Mouse (Mus musculus) lung, embryonic 14.5 days (tissue): Measurements from ENCODE around the gene Plac1. TPM values are rescaled to one million over a fixed set of nuclear protein-coding genes. Genes with fewer than 3 reads are reported as not detected.
A peak's percentile ranks its signal among the peaks of the same experiment; 100 is the strongest.
"Not testable (repeated sequence)": the region's sequence is repeated elsewhere in the genome, so short reads cannot be mapped to it uniquely, and the experiment has no call there.

Experiments
- ATAC-seq: fragments of 200-750 bp; cut with Nextera tagmentation; 2 replicates; pipeline ENCODE4 v1.8.0; 2017; ENCODE audit warnings: mild to moderate bottlenecking, moderate TSS enrichment, moderate library complexity; ENCODE audit not compliant: insufficient read depth
- DNase-seq: peaks from one replicate; pipeline ENCODE4 v3.0.0-alpha.2; 2015
- H3K27ac ChIP-seq: fragments of 300-500 bp; sonication (generic); 2 replicates; pipeline ENCODE4 v1.5.1; 2014; ENCODE audit warnings: low read depth, mild to moderate bottlenecking, moderate library complexity
- H3K27me3 ChIP-seq: fragments of 300-500 bp; sonication (generic); 2 replicates; pipeline ENCODE4 v1.6.1; 2014; ENCODE audit warnings: low read length, control low read depth; ENCODE audit not compliant: insufficient read depth
- H3K36me3 ChIP-seq: fragments of 300-500 bp; sonication (generic); 2 replicates; pipeline ENCODE4 v1.6.1; 2014; ENCODE audit warnings: control low read depth; ENCODE audit not compliant: insufficient read depth
- H3K4me1 ChIP-seq: fragments of 300-500 bp; sonication (generic); 2 replicates; pipeline ENCODE4 v1.6.1; 2014; ENCODE audit warnings: antibody characterized with exemption, control low read depth; ENCODE audit not compliant: insufficient read depth
- H3K4me2 ChIP-seq: fragments of 300-500 bp; sonication (generic); 2 replicates; pipeline ENCODE4 v1.6.1; 2014; ENCODE audit warnings: mild to moderate bottlenecking
- H3K4me3 ChIP-seq: fragments of 300-500 bp; sonication (generic); 2 replicates; pipeline ENCODE4 v1.5.1; 2014; ENCODE audit warnings: low read depth, low read length
- H3K9ac ChIP-seq: fragments of 300-500 bp; sonication (generic); 2 replicates; pipeline ENCODE4 v1.6.1; 2014
- H3K9me3 ChIP-seq: fragments of 300-500 bp; sonication (generic); 2 replicates; pipeline ENCODE4 v1.6.1; 2016; ENCODE audit warnings: low read depth, low read length, control low read depth
- CTCF ChIP-seq: IDR thresholded peaks from 2 replicates; pipeline ENCODE4 v1.5.1; 2016; ENCODE audit warnings: antibody characterized with exemption, low read depth
- WGBS: fragments of 180-500 bp; shearing (Covaris S2); extraction: QIAGEN DNeasy Blood & Tissue Kit; methylation state at CpG from one replicate; pipeline ENCODE4 v1.1.7; 2014; 5-methylcytosine and 5-hydroxymethylcytosine counted together
- polyA plus RNA-seq: library from polyadenylated mRNA; unstranded; fragments of >200 nt; fragmentation: Nextera tagmentation; extraction: Ambion mirVana; gene quantifications from 2 replicates; pipeline ENCODE4 v1.2.1, GENCODE M21; 2014

Gene Plac1
- 9.4 and 9.7 TPM in 2 replicates for polyA plus RNA-seq

- no peak within 1 kb of the TSS for H3K4me3 ChIP-seq
- H3K27ac ChIP-seq = no peak within 1 kb of the TSS
- H3K27me3 ChIP-seq = no peaks in the 10 kb centered on the region
- 65% methylated on average over 4 of the region's 4 CpGs for WGBS
- no peaks in the 10 kb centered on the region for H3K9me3 ChIP-seq
- no peak within 1 kb of the TSS for H3K4me2 ChIP-seq
- no peaks in the 10 kb centered on the region for H3K4me1 ChIP-seq
- ATAC-seq (no peak), DNase-seq (no peak)
- no peak within 1 kb of the TSS for H3K9ac ChIP-seq
- H3K36me3 ChIP-seq = no peaks in the 10 kb centered on the region
- no peak for TF ChIP-seq CTCF
These were observed at the start of gene Plac1 for GRCm38 (mm10) chrX:53240011-53240410. Gene Plac1 (minus strand): TSS chrX:53240111.

GRCm38 (mm10) chrX:53287924-53288323, 48.0 kb upstream of the Plac1 start:
- DNase-seq (peak; percentile 84), ATAC-seq (peak; percentile 75)
- H3K27ac ChIP-seq = no peak overlapping the region
- no peaks in the 10 kb centered on the region for H3K36me3 ChIP-seq
- no peak overlapping the region for H3K4me3 ChIP-seq
- H3K4me2 ChIP-seq = no peak overlapping the region
- H3K9me3 ChIP-seq = no peaks in the 10 kb centered on the region
- H3K27me3 ChIP-seq = no peaks in the 10 kb centered on the region
- no peak overlapping the region for H3K9ac ChIP-seq
- 38% methylated on average over 5 of the region's 5 CpGs for WGBS
- H3K4me1 ChIP-seq = no peaks in the 10 kb centered on the region
- no peak for TF ChIP-seq CTCF

DNA sequence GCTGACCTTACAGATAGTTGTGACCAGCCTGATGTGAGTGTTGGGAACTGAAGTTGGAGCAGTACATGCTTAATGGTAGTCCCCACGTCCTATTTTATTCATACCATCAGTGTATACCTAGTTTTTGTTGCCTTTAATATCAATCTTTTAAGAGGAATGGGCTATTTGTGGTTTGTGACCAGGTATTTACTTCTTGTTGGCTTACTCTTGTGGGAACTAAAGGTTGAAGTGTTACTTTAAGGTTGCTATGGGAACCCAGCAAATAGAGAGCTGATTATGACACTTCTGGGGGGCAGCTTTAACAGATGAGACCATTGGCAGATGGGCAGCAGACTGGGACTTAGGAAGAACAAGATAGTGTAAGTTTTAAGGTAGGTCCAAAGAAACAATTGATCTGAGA, 33.2 kb upstream of the Plac1 start, which contains the start of gene Fam122c:
Fam122c (plus strand) TSS at position 301 of the 400 bp plus-strand sequence.
- H3K4me1 ChIP-seq = no peaks in the 10 kb centered on the region
- 45% methylated on average over 1 of the region's 1 CpGs for WGBS
- H3K4me2 ChIP-seq = no peak within 1 kb of the TSS
- no peak within 1 kb of the TSS for H3K27ac ChIP-seq
- ATAC-seq = no peak
- TF ChIP-seq CTCF = no peak
- H3K4me3 ChIP-seq = no peak within 1 kb of the TSS
- H3K36me3 ChIP-seq = no peaks in the 10 kb centered on the region
- DNase-seq = no peak
- H3K9me3 ChIP-seq = no peaks in the 10 kb centered on the region
- no peak within 1 kb of the TSS for H3K9ac ChIP-seq
- no peaks in the 10 kb centered on the region for H3K27me3 ChIP-seq

GRCm38 (mm10) chrX:53271628-53272027, 31.7 kb upstream of the Plac1 start:
- ATAC-seq, H3K4me2 ChIP-seq, H3K36me3 ChIP-seq, H3K27ac ChIP-seq, H3K4me3 ChIP-seq, H3K27me3 ChIP-seq, H3K4me1 ChIP-seq, H3K9ac ChIP-seq, H3K9me3 ChIP-seq: not testable (repeated sequence)
- DNase-seq = peak; percentile 10
- 80% methylated on average over 3 of the region's 3 CpGs for WGBS

DNA sequence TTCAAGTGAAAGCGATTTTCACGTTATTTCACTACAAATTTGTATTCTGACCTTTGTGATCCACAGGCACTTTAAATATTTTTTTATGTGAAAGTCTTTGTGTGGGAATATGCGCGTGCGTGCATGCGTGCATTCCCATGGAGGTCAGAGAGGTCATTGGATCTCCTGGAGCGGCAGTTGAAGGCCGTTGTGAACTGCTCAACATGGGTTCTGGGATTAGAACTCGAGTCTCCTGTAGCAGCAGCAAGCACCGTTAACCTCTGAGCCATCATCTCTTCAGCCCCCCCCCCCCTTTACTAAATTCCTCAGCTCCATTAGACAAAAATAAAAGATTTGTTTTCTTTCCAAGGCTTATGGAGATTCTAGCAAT, 30.1 kb upstream of the Plac1 start:
- H3K27me3 ChIP-seq = no peaks in the 10 kb centered on the region
- no peaks in the 10 kb centered on the region for H3K9me3 ChIP-seq
- H3K27ac ChIP-seq = 0 out of 2 replicates have a peak overlapping the region, but pooled peaks have one; percentile 24
- 14% methylated on average over 10 of the region's 10 CpGs for WGBS
- no peak overlapping the region for H3K9ac ChIP-seq
- peak overlapping the region; percentile 58 for H3K4me3 ChIP-seq
- DNase-seq (no peak), ATAC-seq (peak; percentile 26; the same call in 1 of the 2 replicates)
- peak overlapping the region; percentile 69 for H3K4me2 ChIP-seq
- no peaks in the 10 kb centered on the region for H3K4me1 ChIP-seq
- no peak for TF ChIP-seq CTCF
- H3K36me3 ChIP-seq = no peaks in the 10 kb centered on the region

DNA sequence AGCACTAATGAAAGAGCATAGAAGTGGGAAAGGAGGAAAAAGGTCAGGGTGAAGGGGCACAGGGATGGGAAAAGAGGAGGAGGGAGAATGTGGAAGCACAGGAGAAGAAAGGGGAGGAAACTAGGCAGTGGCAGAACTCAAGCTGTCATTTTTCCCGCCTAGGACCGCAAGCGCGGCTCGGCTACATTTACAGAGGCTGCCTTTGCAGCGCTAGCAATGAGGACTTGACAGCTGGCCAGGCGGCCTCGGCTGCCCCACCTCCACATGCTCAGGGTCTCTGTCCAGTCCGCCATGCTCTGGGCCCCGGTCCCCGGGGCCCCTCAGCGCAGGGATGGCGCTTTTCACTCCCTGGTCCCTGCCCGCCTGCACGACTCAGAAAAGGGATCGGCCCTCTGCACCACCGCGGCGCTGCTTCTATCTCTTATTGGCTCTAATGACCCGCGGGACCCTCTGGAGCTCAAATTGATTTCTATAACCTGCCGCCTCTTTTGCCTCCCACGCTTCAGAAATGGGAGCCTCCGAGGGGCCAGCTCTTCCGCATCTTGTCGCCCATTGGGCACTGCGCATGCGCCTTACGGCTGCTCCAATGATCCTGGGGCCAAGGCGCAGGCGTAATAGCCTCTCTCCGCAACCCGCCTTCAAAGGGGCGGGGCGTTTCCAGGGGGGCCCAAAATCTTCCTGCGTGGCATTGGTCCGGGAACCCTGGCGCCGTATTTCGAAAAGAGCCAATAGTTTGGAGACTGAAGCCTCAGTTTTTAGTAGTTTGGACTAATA, 29.6 kb upstream of the Plac1 start, which contains the start of gene Fam122b:
Fam122b (minus strand) TSS at position 517 of the 774 bp plus-strand sequence.
- 5% methylated on average over 40 of the region's 40 CpGs for WGBS
- Histone ChIP-seq H3K9ac (peak within 1 kb of the TSS; percentile 54), H3K27me3 (no peaks in the 10 kb centered on the region), H3K36me3 (no peaks in the 10 kb centered on the region), H3K9me3 (no peaks in the 10 kb centered on the region), H3K27ac (peak within 1 kb of the TSS; percentile 86), H3K4me3 (peak within 1 kb of the TSS; percentile 58), H3K4me2 (peak within 1 kb of the TSS; percentile 69), H3K4me1 (no peaks in the 10 kb centered on the region)
- no peak for TF ChIP-seq CTCF
- DNase-seq (peak; percentile 96), ATAC-seq (peak; percentile 81)

- Histone ChIP-seq H3K9me3 (no peaks in the 10 kb centered on the region), H3K27ac (peak overlapping the region; percentile 86; the same call in 1 of the 2 replicates), H3K36me3 (no peaks in the 10 kb centered on the region), H3K9ac (peak overlapping the region; percentile 27), H3K27me3 (no peaks in the 10 kb centered on the region), H3K4me2 (peak overlapping the region; percentile 69), H3K4me3 (peak overlapping the region; percentile 58), H3K4me1 (no peaks in the 10 kb centered on the region)
- 10% methylated on average over 10 of the region's 10 CpGs for WGBS
- peak; percentile 74 for DNase-seq
- no peak for TF ChIP-seq CTCF
- ATAC-seq = peak; percentile 92
These were observed 28.9 kb upstream of the Plac1 start for GRCm38 (mm10) chrX:53268856-53269255.
